Mouse (Mus musculus): Measurements from ENCODE around the gene Rasal2. TPM values are rescaled to one million over a fixed set of nuclear protein-coding genes. Genes with fewer than 3 reads are reported as not detected.

Rasal2 gene
- polyA plus RNA-seq, 1 experiment from 2014 or later: 9.3 TPM

GRCm38 (mm10) chr1:157095534-157095933, 316.9 kb downstream of the Rasal2 start:
- Histone ChIP-seq H3K4me2 (replicated peaks; ENCODE audit: low read depth, low read length) (no peak overlapping the region), H3K9ac (ENCODE audit: low read depth, low read length) (no peak overlapping the region), H3K27ac (ENCODE audit: low read depth, low read length) (no peak overlapping the region), H3K4me3 (ENCODE audit: low read length) (no peak overlapping the region), H3K9me3 (ENCODE audit: control insufficient read depth, low read length) (no peaks in the 10 kb centered on the region), H3K4me1 (ENCODE audit: control insufficient read depth, insufficient read depth, low read length) (no peaks in the 10 kb centered on the region), H3K36me3 (ENCODE audit: control insufficient read depth, insufficient read depth, low read length) (no peaks in the 10 kb centered on the region), H3K27me3 (ENCODE audit: control insufficient read depth, insufficient read depth, low read length) (no peaks in the 10 kb centered on the region)
- no peak for ATAC-seq (ENCODE audit: low FRiP score, low TSS enrichment)
- WGBS: 83% methylated on average over 4 of the region's 4 CpGs

GRCm38 (mm10) chr1:157092622-157093021, 319.8 kb downstream of the Rasal2 start:
- Histone ChIP-seq H3K9me3 (ENCODE audit: control insufficient read depth, low read length) (no peaks in the 10 kb centered on the region), H3K9ac (ENCODE audit: low read depth, low read length) (no peak overlapping the region), H3K4me3 (ENCODE audit: low read length) (no peak overlapping the region), H3K27ac (ENCODE audit: low read depth, low read length) (no peak overlapping the region), H3K4me1 (ENCODE audit: control insufficient read depth, insufficient read depth, low read length) (no peaks in the 10 kb centered on the region), H3K4me2 (replicated peaks; ENCODE audit: low read depth, low read length) (no peak overlapping the region), H3K36me3 (ENCODE audit: control insufficient read depth, insufficient read depth, low read length) (no peaks in the 10 kb centered on the region), H3K27me3 (ENCODE audit: control insufficient read depth, insufficient read depth, low read length) (no peaks in the 10 kb centered on the region)
- WGBS: 94% methylated on average over 1 of the region's 1 CpGs
- no peak for ATAC-seq (ENCODE audit: low FRiP score, low TSS enrichment)

GRCm38 (mm10) chr1:157092140-157092539, 320.3 kb downstream of the Rasal2 start:
- Histone ChIP-seq H3K4me1 (ENCODE audit: control insufficient read depth, insufficient read depth, low read length) (no peaks in the 10 kb centered on the region), H3K4me2 (replicated peaks; ENCODE audit: low read depth, low read length) (no peak overlapping the region), H3K27me3 (ENCODE audit: control insufficient read depth, insufficient read depth, low read length) (no peaks in the 10 kb centered on the region), H3K36me3 (ENCODE audit: control insufficient read depth, insufficient read depth, low read length) (no peaks in the 10 kb centered on the region), H3K9me3 (ENCODE audit: control insufficient read depth, low read length) (no peaks in the 10 kb centered on the region), H3K27ac (ENCODE audit: low read depth, low read length) (no peak overlapping the region), H3K9ac (ENCODE audit: low read depth, low read length) (no peak overlapping the region), H3K4me3 (ENCODE audit: low read length) (no peak overlapping the region)
- WGBS: 67% methylated on average over 4 of the region's 4 CpGs
- no peak for ATAC-seq (ENCODE audit: low FRiP score, low TSS enrichment)

DNA sequence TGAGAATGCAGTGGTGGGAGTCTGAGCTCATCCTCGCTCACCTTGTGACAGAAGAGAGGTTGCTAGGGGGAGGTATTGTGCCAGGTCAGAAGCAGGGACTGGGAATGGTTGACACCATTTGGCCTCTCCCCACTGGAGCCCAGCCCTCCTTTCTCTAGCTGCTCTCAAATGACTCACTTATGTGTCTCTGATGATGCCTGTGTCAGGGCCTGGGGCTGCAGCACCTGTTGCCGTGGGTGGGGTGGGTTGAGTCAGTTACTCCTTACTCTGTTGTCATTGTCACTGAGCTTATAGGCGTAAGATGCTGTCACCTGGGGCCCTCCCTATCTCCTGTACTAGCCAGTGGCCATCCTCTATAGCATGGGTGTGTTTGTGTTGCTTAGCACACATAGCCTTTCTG, 321.6 kb downstream of the Rasal2 start:
- Histone ChIP-seq H3K9ac (ENCODE audit: low read depth, low read length) (no peak overlapping the region), H3K27me3 (ENCODE audit: control insufficient read depth, insufficient read depth, low read length) (no peaks in the 10 kb centered on the region), H3K4me1 (ENCODE audit: control insufficient read depth, insufficient read depth, low read length) (no peaks in the 10 kb centered on the region), H3K9me3 (ENCODE audit: control insufficient read depth, low read length) (no peaks in the 10 kb centered on the region), H3K27ac (ENCODE audit: low read depth, low read length) (no peak overlapping the region), H3K4me3 (ENCODE audit: low read length) (no peak overlapping the region), H3K4me2 (replicated peaks; ENCODE audit: low read depth, low read length) (no peak overlapping the region), H3K36me3 (ENCODE audit: control insufficient read depth, insufficient read depth, low read length) (no peaks in the 10 kb centered on the region)
- ATAC-seq (ENCODE audit: low FRiP score, low TSS enrichment): no peak
- 54% methylated on average over 3 of the region's 3 CpGs for WGBS

- H3K4me2 ChIP-seq (replicated peaks; ENCODE audit: low read depth, low read length): peak overlapping the region; percentile 58
- H3K36me3 ChIP-seq (ENCODE audit: control insufficient read depth, insufficient read depth, low read length): no peaks in the 10 kb centered on the region
- H3K27ac ChIP-seq (ENCODE audit: low read depth, low read length): no peak overlapping the region
- peak overlapping the region; percentile 39 for H3K4me3 ChIP-seq (ENCODE audit: low read length)
- no peaks in the 10 kb centered on the region for H3K4me1 ChIP-seq (ENCODE audit: control insufficient read depth, insufficient read depth, low read length)
- WGBS: 11% methylated on average over 25 of the region's 25 CpGs
- peak; percentile 55 for ATAC-seq (ENCODE audit: low FRiP score, low TSS enrichment)
- H3K9ac ChIP-seq (ENCODE audit: low read depth, low read length): peak overlapping the region; percentile 56
- H3K27me3 ChIP-seq (ENCODE audit: control insufficient read depth, insufficient read depth, low read length): no peaks in the 10 kb centered on the region
- no peaks in the 10 kb centered on the region for H3K9me3 ChIP-seq (ENCODE audit: control insufficient read depth, low read length)
Measured at GRCm38 (mm10) chr1:157086097-157086994, 326.0 kb downstream of the Rasal2 start.

Other genes starting within 250 kb of the Rasal2 start
- 13.3 and 17.7 TPM in 2 replicates for gene Cryzl2, start 46.0 kb upstream of the Rasal2 start, polyA plus RNA-seq (2014; fragmentation: Nextera tagmentation; extraction: Ambion mirVana)
- gene Sec16b, start 94.1 kb upstream of the Rasal2 start, polyA plus RNA-seq (2014; fragmentation: Nextera tagmentation; extraction: Ambion mirVana): 0.79 and 1.6 TPM in 2 replicates